Mouse (Mus musculus): ENCODE measurements around the gene Vmn1r158. TPM values are rescaled to one million over a fixed set of nuclear protein-coding genes. Genes with fewer than 3 reads are reported as not detected.
"Not testable (repeated sequence)": the region's sequence is repeated elsewhere in the genome, so short reads cannot be mapped to it uniquely, and the experiment has no call there.

Gene Vmn1r158
- not detected for total RNA-seq (2021)
- long read RNA-seq, experiment 1, result 0 reads
- long read RNA-seq, experiment 2, result 0 reads

GRCm38 (mm10) chr7:22790682-22791081, at the start of gene Vmn1r158:
TSS of gene Vmn1r158 (minus strand) at chr7:22790782.
- DNase-seq (ENCODE audit: low spot score in 2 of 2), result not testable (repeated sequence)

- DNase-seq (ENCODE audit: low spot score in 2 of 2), result not testable (repeated sequence)
These were observed 14.6 kb downstream of the Vmn1r158 start for GRCm38 (mm10) chr7:22775981-22776380.

- not testable (repeated sequence) for DNase-seq (ENCODE audit: low spot score in 2 of 2)
These were observed 29.2 kb downstream of the Vmn1r158 start, which contains the start of gene Vmn1r157 for GRCm38 (mm10) chr7:22761397-22761796. TSS of gene Vmn1r157 (plus strand) at chr7:22761697.

Other genes with a start within 250 kb of the Vmn1r158 start
- gene Gm4201, start 225.4 kb downstream of the Vmn1r158 start, total RNA-seq (2021), result not detected
- gene Gm4565, start 202.7 kb downstream of the Vmn1r158 start, total RNA-seq (2021), result not detected
- not detected for gene Vmn1r155, start 132.8 kb downstream of the Vmn1r158 start, total RNA-seq (2021)
- not detected for gene Gm8693, start 98.5 kb downstream of the Vmn1r158 start, total RNA-seq (2021)
- not detected for gene Gm4567, start 71.1 kb downstream of the Vmn1r158 start, total RNA-seq (2021)
- not detected for gene Vmn1r157, start 29.1 kb downstream of the Vmn1r158 start, total RNA-seq (2021)
- not detected for gene Vmn1r159, start 52.8 kb upstream of the Vmn1r158 start, total RNA-seq (2021)
- gene Vmn1r160, start 80.4 kb upstream of the Vmn1r158 start, total RNA-seq (2021), result not detected
- not detected for gene Gm4214, start 193.9 kb upstream of the Vmn1r158 start, total RNA-seq (2021)
- gene Gm4216, start 229.1 kb upstream of the Vmn1r158 start, total RNA-seq (2021), result not detected